Mouse (Mus musculus) embryonic fibroblast, embryonic 13.5 days (primary cell): ENCODE results near the gene Ipcef1.

Experiments used
- CTCF ChIP-seq: IDR thresholded peaks from 2 replicates; pipeline ENCODE4 v1.5.1; 2011; ENCODE audit warnings: mild to moderate bottlenecking, control low read depth, low read length, moderate library complexity, borderline replicate concordance; ENCODE audit not compliant: insufficient read depth
- POLR2A ChIP-seq: IDR thresholded peaks from 2 replicates; pipeline ENCODE4 v1.6.1; 2011; ENCODE audit warnings: low read depth, mild to moderate bottlenecking, control low read depth, low read length, moderate library complexity

- TF ChIP-seq POLR2A (no peak), CTCF (no peak)
Observed at GRCm38 (mm10) chr10:6901819-6902393, 150.4 kb downstream of the Ipcef1 start.
